Mouse (Mus musculus): ENCODE data around the gene Gm11564.

DNA sequence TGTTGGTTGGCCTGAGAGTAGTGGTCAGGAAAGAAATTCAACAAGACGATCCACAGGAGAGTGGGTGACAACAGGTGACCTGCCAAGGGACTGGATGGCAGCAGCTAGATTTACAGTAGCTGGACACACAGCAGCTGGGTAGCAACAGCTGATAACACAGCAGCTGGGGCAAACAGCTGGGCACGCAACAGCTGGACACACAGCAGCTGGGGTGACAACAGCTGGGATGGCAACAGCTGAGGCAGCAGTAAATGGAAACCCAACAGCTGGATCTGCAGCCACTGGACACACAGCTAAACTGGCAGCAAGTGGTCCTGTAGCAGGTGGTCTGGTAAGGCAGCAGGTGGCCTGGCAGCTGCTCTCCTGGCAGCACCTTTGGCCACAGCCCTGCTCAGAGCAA lies 31.3 kb upstream of the Gm11564 start:
- TF ChIP-seq CTCF (IDR thresholded peaks at IDR 0.05; ENCODE audit: insufficient read depth, low read depth, low read length) (no peak), POLR2A (IDR thresholded peaks at IDR 0.05; ENCODE audit: insufficient read depth, low read depth, low read length) (no peak)

All from olfactory bulb, adult 2 months (tissue).